Mouse (Mus musculus): ENCODE measurements around the gene Kcnj10. TPM values are rescaled to one million over a fixed set of nuclear protein-coding genes. Genes with fewer than 3 reads are reported as not detected.

The Kcnj10 gene
- total RNA-seq, 1 experiment from 2014 or later = not detected

GRCm38 (mm10) chr1:172325680-172326535 is 15.1 kb upstream of the Kcnj10 start:
- peak; percentile 72 to 84 for ATAC-seq (replicated peaks in 1 of 2; ENCODE audit: insufficient read depth in 1 of 2, low FRiP score in 2 of 2, low TSS enrichment in 1 of 2, low read depth in 1 of 2, poor library complexity in 2 of 2, severe bottlenecking in 2 of 2)

- no peak for ATAC-seq (replicated peaks in 1 of 2; ENCODE audit: insufficient read depth in 1 of 2, low FRiP score in 2 of 2, low TSS enrichment in 1 of 2, low read depth in 1 of 2, poor library complexity in 2 of 2, severe bottlenecking in 2 of 2)
These were observed 14.3 kb upstream of the Kcnj10 start for GRCm38 (mm10) chr1:172326684-172327083.

GRCm38 (mm10) chr1:172327206-172328001 is 13.6 kb upstream of the Kcnj10 start:
- no peak for ATAC-seq (replicated peaks in 1 of 2; ENCODE audit: insufficient read depth in 1 of 2, low FRiP score in 2 of 2, low TSS enrichment in 1 of 2, low read depth in 1 of 2, poor library complexity in 2 of 2, severe bottlenecking in 2 of 2)

GRCm38 (mm10) chr1:172328041-172328440 is 13.0 kb upstream of the Kcnj10 start:
- ATAC-seq (replicated peaks in 1 of 2; ENCODE audit: insufficient read depth in 1 of 2, low FRiP score in 2 of 2, low TSS enrichment in 1 of 2, low read depth in 1 of 2, poor library complexity in 2 of 2, severe bottlenecking in 2 of 2) = no peak

GRCm38 (mm10) chr1:172328461-172328860 is 12.5 kb upstream of the Kcnj10 start:
- ATAC-seq (replicated peaks in 1 of 2; ENCODE audit: insufficient read depth in 1 of 2, low FRiP score in 2 of 2, low TSS enrichment in 1 of 2, low read depth in 1 of 2, poor library complexity in 2 of 2, severe bottlenecking in 2 of 2) = no peak

- ATAC-seq (replicated peaks in 1 of 2; ENCODE audit: insufficient read depth in 1 of 2, low FRiP score in 2 of 2, low TSS enrichment in 1 of 2, low read depth in 1 of 2, poor library complexity in 2 of 2, severe bottlenecking in 2 of 2) = no peak
These were observed 11.9 kb upstream of the Kcnj10 start, which contains the start of gene Kcnj9 for GRCm38 (mm10) chr1:172329131-172329530. Gene Kcnj9, minus strand, starts transcription at chr1:172329318.

GRCm38 (mm10) chr1:172329616-172330015 is 11.4 kb upstream of the Kcnj10 start:
- no peak for ATAC-seq (replicated peaks in 1 of 2; ENCODE audit: insufficient read depth in 1 of 2, low FRiP score in 2 of 2, low TSS enrichment in 1 of 2, low read depth in 1 of 2, poor library complexity in 2 of 2, severe bottlenecking in 2 of 2)

- peak; percentile 48 to 51; a peak in 2 of 4 replicates for ATAC-seq (replicated peaks in 1 of 2; ENCODE audit: insufficient read depth in 1 of 2, low FRiP score in 2 of 2, low TSS enrichment in 1 of 2, low read depth in 1 of 2, poor library complexity in 2 of 2, severe bottlenecking in 2 of 2)
These were observed 9.5 kb upstream of the Kcnj10 start for GRCm38 (mm10) chr1:172331422-172331947.

GRCm38 (mm10) chr1:172332925-172333324 is 8.1 kb upstream of the Kcnj10 start:
- ATAC-seq (replicated peaks in 1 of 2; ENCODE audit: insufficient read depth in 1 of 2, low FRiP score in 2 of 2, low TSS enrichment in 1 of 2, low read depth in 1 of 2, poor library complexity in 2 of 2, severe bottlenecking in 2 of 2) = no peak

GRCm38 (mm10) chr1:172333512-172333911 is 7.5 kb upstream of the Kcnj10 start:
- no peak for ATAC-seq (replicated peaks in 1 of 2; ENCODE audit: insufficient read depth in 1 of 2, low FRiP score in 2 of 2, low TSS enrichment in 1 of 2, low read depth in 1 of 2, poor library complexity in 2 of 2, severe bottlenecking in 2 of 2)

GRCm38 (mm10) chr1:172335804-172336203 is 5.2 kb upstream of the Kcnj10 start:
- peak; percentile 38 to 50; a peak in 2 of 4 replicates for ATAC-seq (replicated peaks in 1 of 2; ENCODE audit: insufficient read depth in 1 of 2, low FRiP score in 2 of 2, low TSS enrichment in 1 of 2, low read depth in 1 of 2, poor library complexity in 2 of 2, severe bottlenecking in 2 of 2)

GRCm38 (mm10) chr1:172337411-172338185 is 3.4 kb upstream of the Kcnj10 start:
- no peak for ATAC-seq (replicated peaks in 1 of 2; ENCODE audit: insufficient read depth in 1 of 2, low FRiP score in 2 of 2, low TSS enrichment in 1 of 2, low read depth in 1 of 2, poor library complexity in 2 of 2, severe bottlenecking in 2 of 2)

GRCm38 (mm10) chr1:172341386-172341785 is 376 bp downstream of the Kcnj10 start:
- ATAC-seq (replicated peaks in 1 of 2; ENCODE audit: insufficient read depth in 1 of 2, low FRiP score in 2 of 2, low TSS enrichment in 1 of 2, low read depth in 1 of 2, poor library complexity in 2 of 2, severe bottlenecking in 2 of 2) = no peak

GRCm38 (mm10) chr1:172342729-172343128 is 1.7 kb downstream of the Kcnj10 start:
- no peak for ATAC-seq (replicated peaks in 1 of 2; ENCODE audit: insufficient read depth in 1 of 2, low FRiP score in 2 of 2, low TSS enrichment in 1 of 2, low read depth in 1 of 2, poor library complexity in 2 of 2, severe bottlenecking in 2 of 2)

GRCm38 (mm10) chr1:172343914-172344313 is 2.9 kb downstream of the Kcnj10 start:
- ATAC-seq (replicated peaks in 1 of 2; ENCODE audit: insufficient read depth in 1 of 2, low FRiP score in 2 of 2, low TSS enrichment in 1 of 2, low read depth in 1 of 2, poor library complexity in 2 of 2, severe bottlenecking in 2 of 2) = no peak

GRCm38 (mm10) chr1:172344820-172345219 is 3.8 kb downstream of the Kcnj10 start:
- no peak for ATAC-seq (replicated peaks in 1 of 2; ENCODE audit: insufficient read depth in 1 of 2, low FRiP score in 2 of 2, low TSS enrichment in 1 of 2, low read depth in 1 of 2, poor library complexity in 2 of 2, severe bottlenecking in 2 of 2)

- ATAC-seq (replicated peaks in 1 of 2; ENCODE audit: insufficient read depth in 1 of 2, low FRiP score in 2 of 2, low TSS enrichment in 1 of 2, low read depth in 1 of 2, poor library complexity in 2 of 2, severe bottlenecking in 2 of 2) = no peak
These were observed 5.7 kb downstream of the Kcnj10 start for GRCm38 (mm10) chr1:172346707-172347106.

All from hematopoietic stem cell, adult 5-6 weeks (primary cell).